ENCODE assay signal across 8 mouse cellular contexts in genomic region chr14:59478699-59479098, GRCm38 (mm10). TPM values are rescaled to one million over a fixed set of nuclear protein-coding genes. Genes with fewer than 3 reads are reported as not detected.
A peak's percentile ranks its signal among the peaks of the same experiment; 100 is the strongest.
DNase-seq lines count a peak whose midpoint lies in the region; ATAC-seq and TF ChIP-seq lines count a peak whose summit lies in the region.
"Had no signal": no experiment of that assay in that cellular context is flagged by ENCODE, and none has a peak within 500 bp of the region (broad histone marks: within the 10 kb centered on the region; RNA-seq: fewer than 3 reads in every experiment).

No protein-coding gene starts in this region.

- ATAC-seq in midbrain, postnatal 0 days (ENCODE audit: low FRiP score) = no peak
- ATAC-seq in midbrain, embryonic 16.5 days = no peak
- no peak for ATAC-seq in forebrain, embryonic 13.5 days

- peak; percentile 2 for DNase-seq in midbrain, postnatal 0 days (ENCODE audit: low spot score)
- peak; percentile 38 for DNase-seq in gonadal fat pad, adult 2 months (ENCODE audit: low read depth)
- peak; percentile 55 for DNase-seq in kidney, adult 11 months
- no peak for DNase-seq in lung, adult 2 months
- DNase-seq in thymus, postnatal 36 days = no peak

- H3K4me3 ChIP-seq in midbrain, postnatal 0 days (ENCODE audit: low read depth, low read length) = no peak overlapping the region
- no peak overlapping the region for H3K4me3 ChIP-seq in midbrain, embryonic 16.5 days (ENCODE audit: low read depth, low read length)
- peak overlapping the region; percentile 29 for H3K4me3 ChIP-seq in lung, adult 2 months (replicated peaks; ENCODE audit: extremely low read depth, low read depth, low read length)
- H3K4me3 ChIP-seq in forebrain, embryonic 13.5 days = no peak overlapping the region
- H3K4me3 ChIP-seq: limb, embryonic 13.5 days had no signal

- 63% methylated on average over 6 of the region's 6 CpGs for WGBS in midbrain, postnatal 0 days
- WGBS in midbrain, embryonic 16.5 days = 65% methylated on average over 6 of the region's 6 CpGs
- 49% methylated on average over 6 of the region's 6 CpGs for WGBS in lung, adult 2 months
- WGBS in forebrain, embryonic 13.5 days = 65% methylated on average over 6 of the region's 6 CpGs

- H3K36me3 ChIP-seq in midbrain, postnatal 0 days (ENCODE audit: insufficient read depth, low read length) = no peaks in the 10 kb centered on the region
- H3K36me3 ChIP-seq in midbrain, embryonic 16.5 days (ENCODE audit: control insufficient read depth, insufficient read depth, low read length) = no peaks in the 10 kb centered on the region
- no peaks in the 10 kb centered on the region for H3K36me3 ChIP-seq in forebrain, embryonic 13.5 days (ENCODE audit: poor library complexity, severe bottlenecking)
- H3K36me3 ChIP-seq: limb, embryonic 13.5 days had no signal

- no peaks in the 10 kb centered on the region for H3K27me3 ChIP-seq in midbrain, postnatal 0 days (ENCODE audit: insufficient read depth, low read length)
- no peaks in the 10 kb centered on the region for H3K27me3 ChIP-seq in midbrain, embryonic 16.5 days (ENCODE audit: control insufficient read depth, insufficient read depth, low read depth, low read length)
- no peaks in the 10 kb centered on the region for H3K27me3 ChIP-seq in forebrain, embryonic 13.5 days
- H3K27me3 ChIP-seq: limb, embryonic 13.5 days had no signal

- H3K27ac ChIP-seq in midbrain, postnatal 0 days (ENCODE audit: low read depth, low read length) = no peak overlapping the region
- no peak overlapping the region for H3K27ac ChIP-seq in midbrain, embryonic 16.5 days (ENCODE audit: low read length)
- no peak overlapping the region for H3K27ac ChIP-seq in forebrain, embryonic 13.5 days
- H3K27ac ChIP-seq: limb, embryonic 13.5 days had no signal

- no peak overlapping the region for H3K9ac ChIP-seq in midbrain, postnatal 0 days (replicated peaks; ENCODE audit: low read length, poor library complexity, severe bottlenecking)
- no peak overlapping the region for H3K9ac ChIP-seq in midbrain, embryonic 16.5 days (ENCODE audit: low read depth, low read length)
- H3K9ac ChIP-seq in forebrain, embryonic 13.5 days = no peak overlapping the region
- H3K9ac ChIP-seq: limb, embryonic 13.5 days had no signal

- H3K4me1 ChIP-seq in midbrain, postnatal 0 days (ENCODE audit: insufficient read depth, low read length) = no peaks in the 10 kb centered on the region
- H3K4me1 ChIP-seq in midbrain, embryonic 16.5 days (ENCODE audit: control insufficient read depth, insufficient read depth, low read length) = no peaks in the 10 kb centered on the region
- H3K4me1 ChIP-seq in lung, adult 2 months (ENCODE audit: control insufficient read depth, insufficient read depth, low read length) = no peaks in the 10 kb centered on the region; the same call in 1 of the 2 replicates
- no peaks in the 10 kb centered on the region for H3K4me1 ChIP-seq in forebrain, embryonic 13.5 days

- no peak overlapping the region for H3K4me2 ChIP-seq in midbrain, postnatal 0 days (ENCODE audit: low read depth, low read length, poor library complexity, severe bottlenecking)
- no peak overlapping the region for H3K4me2 ChIP-seq in midbrain, embryonic 16.5 days (ENCODE audit: low read length)
- H3K4me2 ChIP-seq in forebrain, embryonic 13.5 days = no peak overlapping the region
- H3K4me2 ChIP-seq: limb, embryonic 13.5 days had no signal

- TF ChIP-seq CTCF in midbrain, postnatal 0 days (IDR thresholded peaks at IDR 0.05) = no peak
- no peak for TF ChIP-seq CTCF in lung, adult 2 months (IDR thresholded peaks at IDR 0.05; ENCODE audit: insufficient read depth, low read length)

- no peak for TF ChIP-seq POLR2A in lung, adult 2 months (IDR thresholded peaks at IDR 0.05; ENCODE audit: borderline replicate concordance, extremely low read depth, low read depth, low read length)

- H3K9me3 ChIP-seq in midbrain, postnatal 0 days (ENCODE audit: low read length) = no peaks in the 10 kb centered on the region
- no peaks in the 10 kb centered on the region for H3K9me3 ChIP-seq in midbrain, embryonic 16.5 days (replicated peaks; ENCODE audit: control insufficient read depth, low read length, poor library complexity, severe bottlenecking)
- no peaks in the 10 kb centered on the region for H3K9me3 ChIP-seq in forebrain, embryonic 13.5 days (replicated peaks)
- H3K9me3 ChIP-seq: limb, embryonic 13.5 days had no signal

RNA-seq across cellular contexts. Expression of gene Cab39l, which starts 37.9 kb away (rescaled TPM):
- total RNA-seq in midbrain, postnatal 0 days (2014; rRNA removed) = 12.3 and 26.5 TPM in 2 replicates
- polyA plus RNA-seq in midbrain, postnatal 0 days (2015; fragmentation: Nextera tagmentation; extraction: Ambion mirVana) = 15.1 and 15.3 TPM in 2 replicates
- polyA plus RNA-seq in midbrain, embryonic 16.5 days (2015; fragmentation: Nextera tagmentation; extraction: Ambion mirVana) = 22.2 and 22.4 TPM in 2 replicates
- polyA plus RNA-seq in gonadal fat pad, adult 2 months (2012; rRNA removed) = 16.8 and 17.7 TPM in 2 replicates
- 7.9 and 13.1 TPM in 2 replicates for polyA plus RNA-seq in lung, adult 2 months (2012; rRNA removed)
- polyA plus RNA-seq in forebrain, embryonic 13.5 days (2015; fragmentation: Nextera tagmentation; extraction: Ambion mirVana) = 28.1 and 30.2 TPM in 2 replicates

RNA-seq across cellular contexts. Expression of gene Setdb2, which starts 38.0 kb away (rescaled TPM):
- 2.5 and 2.7 TPM in 2 replicates for total RNA-seq in midbrain, postnatal 0 days (2014; rRNA removed)
- polyA plus RNA-seq in midbrain, postnatal 0 days (2015; fragmentation: Nextera tagmentation; extraction: Ambion mirVana) = 4.2 and 4.3 TPM in 2 replicates
- polyA plus RNA-seq in midbrain, embryonic 16.5 days (2015; fragmentation: Nextera tagmentation; extraction: Ambion mirVana) = 6.0 and 7.3 TPM in 2 replicates
- 3.5 and 5.1 TPM in 2 replicates for polyA plus RNA-seq in gonadal fat pad, adult 2 months (2012; rRNA removed)
- 3.1 and 5.1 TPM in 2 replicates for polyA plus RNA-seq in lung, adult 2 months (2012; rRNA removed)
- polyA plus RNA-seq in forebrain, embryonic 13.5 days (2015; fragmentation: Nextera tagmentation; extraction: Ambion mirVana) = 8.7 and 10.7 TPM in 2 replicates

Comparison
In these comparisons a context has a peak if more than half of its experiments do, and no peak if none do; other contexts are left out.
1. DNase-seq: peak in midbrain, postnatal 0 days (single experiment), gonadal fat pad, adult 2 months (single experiment) and kidney, adult 11 months (single experiment); none in lung, adult 2 months (single experiment) and thymus, postnatal 36 days (0 of 2).